Mouse (Mus musculus) gonadal fat pad, adult 2 months (tissue): ENCODE data around the gene Gm5617. TPM values are rescaled to one million over a fixed set of nuclear protein-coding genes. Genes with fewer than 3 reads are reported as not detected.
"Not testable (repeated sequence)": the region's sequence is repeated elsewhere in the genome, so short reads cannot be mapped to it uniquely, and the experiment has no call there.

Source experiments
- DNase-seq: peaks from one replicate; pipeline ENCODE4 v3.0.0-alpha.2; 2012; ENCODE audit warnings: low read depth
- polyA plus RNA-seq: library from polyadenylated mRNA; depleted of rRNA; stranded (reverse); fragments of >200 nt; gene quantifications from 2 replicates; pipeline ENCODE4 v1.2.3, GENCODE M21; 2012; rRNA removed

The Gm5617 gene
- polyA plus RNA-seq, 1 experiment = 170 TPM

DNA sequence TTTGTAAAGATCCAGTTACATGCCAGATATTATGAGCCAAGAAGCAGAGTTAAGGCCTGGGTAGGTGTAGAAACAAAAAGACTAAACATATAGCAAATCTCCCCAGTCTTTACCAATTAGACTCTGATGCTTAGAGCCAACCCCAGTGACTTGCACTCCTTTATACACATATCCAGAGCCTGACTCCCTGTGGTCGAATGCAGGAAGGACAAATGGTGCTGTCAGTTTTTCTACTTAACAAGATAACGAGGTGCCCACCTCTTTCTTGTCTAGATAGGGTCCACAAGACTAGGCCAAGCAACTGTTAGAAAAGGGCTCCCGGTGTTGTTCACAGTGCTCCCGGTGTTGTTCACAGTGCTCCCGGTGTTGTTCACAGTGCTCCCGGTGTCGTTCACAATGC lies 6.0 kb downstream of the Gm5617 start:
- DNase-seq = no peak

DNA sequence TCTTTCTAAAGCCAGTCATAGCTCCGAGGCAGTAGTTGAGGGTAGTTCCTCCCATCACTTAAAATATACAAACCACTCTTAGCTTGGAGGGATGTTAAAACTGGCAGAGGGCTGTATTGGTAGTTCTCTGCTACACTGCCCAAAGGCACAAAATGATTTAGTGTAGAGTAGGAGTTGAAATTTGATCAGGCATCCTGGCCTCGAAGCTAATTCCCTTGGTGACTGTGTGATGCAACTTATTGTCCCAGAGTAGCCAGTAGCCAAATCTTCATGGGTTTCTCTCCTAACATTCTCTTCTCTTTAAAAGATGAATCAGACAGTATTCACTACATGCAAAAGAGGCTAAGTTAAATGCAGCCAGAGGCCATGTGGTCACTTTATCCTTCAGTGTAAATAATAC lies 7.8 kb downstream of the Gm5617 start:
- no peak for DNase-seq

DNA sequence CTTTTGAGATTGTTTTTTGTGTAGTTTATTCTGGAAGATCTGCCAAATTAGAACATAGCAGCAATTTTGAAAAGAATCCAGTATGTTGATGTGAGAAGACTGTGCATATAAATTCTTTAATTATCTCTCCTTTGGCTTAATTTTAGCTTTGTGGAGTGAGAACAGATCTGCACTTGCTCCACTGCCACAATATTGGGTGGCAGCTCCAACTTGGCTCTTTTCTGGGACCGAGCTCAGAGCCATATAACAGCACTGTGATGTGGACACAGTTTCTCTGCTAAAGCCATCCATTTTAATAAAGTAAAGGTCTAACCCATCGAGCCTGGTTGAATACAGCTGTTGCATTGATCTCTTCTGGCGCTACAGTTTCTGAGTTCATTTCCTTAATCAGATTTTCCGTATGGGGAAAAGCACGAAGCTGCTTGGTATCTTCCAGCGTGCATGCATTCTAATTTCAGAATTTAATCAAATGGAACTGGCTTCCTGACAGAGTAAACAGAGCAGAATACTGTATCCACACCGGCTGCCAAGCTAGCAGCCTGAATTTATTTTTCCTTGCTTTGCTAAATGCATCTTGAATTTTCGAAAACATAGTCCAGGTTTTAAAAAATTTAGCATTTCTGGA lies 9.6 kb downstream of the Gm5617 start:
- DNase-seq = no peak

DNA sequence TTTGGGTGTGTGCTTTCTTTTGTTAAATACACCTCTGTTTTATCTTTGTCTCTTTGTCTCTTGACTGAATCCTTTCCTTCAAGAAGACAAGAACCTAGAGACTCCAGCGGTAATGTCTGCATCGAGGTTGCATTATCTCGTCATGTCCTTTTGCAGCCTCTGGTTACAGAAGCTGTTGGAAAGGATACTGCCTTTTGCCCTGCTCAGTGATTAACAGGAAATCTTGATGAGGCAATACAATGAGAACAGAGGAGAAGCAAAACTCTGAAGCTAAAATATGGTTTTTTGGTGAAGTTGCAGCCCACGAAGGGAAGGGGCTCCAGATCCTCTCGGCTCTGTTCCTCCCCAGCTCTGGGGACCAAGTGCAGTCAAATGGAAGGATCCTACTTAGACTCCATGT lies 14.9 kb downstream of the Gm5617 start:
- no peak for DNase-seq

GRCm38 (mm10) chr9:48515332-48515731 lies 20.1 kb downstream of the Gm5617 start:
- no peak for DNase-seq

GRCm38 (mm10) chr9:48516615-48517371 lies 21.6 kb downstream of the Gm5617 start:
- no peak for DNase-seq

DNA sequence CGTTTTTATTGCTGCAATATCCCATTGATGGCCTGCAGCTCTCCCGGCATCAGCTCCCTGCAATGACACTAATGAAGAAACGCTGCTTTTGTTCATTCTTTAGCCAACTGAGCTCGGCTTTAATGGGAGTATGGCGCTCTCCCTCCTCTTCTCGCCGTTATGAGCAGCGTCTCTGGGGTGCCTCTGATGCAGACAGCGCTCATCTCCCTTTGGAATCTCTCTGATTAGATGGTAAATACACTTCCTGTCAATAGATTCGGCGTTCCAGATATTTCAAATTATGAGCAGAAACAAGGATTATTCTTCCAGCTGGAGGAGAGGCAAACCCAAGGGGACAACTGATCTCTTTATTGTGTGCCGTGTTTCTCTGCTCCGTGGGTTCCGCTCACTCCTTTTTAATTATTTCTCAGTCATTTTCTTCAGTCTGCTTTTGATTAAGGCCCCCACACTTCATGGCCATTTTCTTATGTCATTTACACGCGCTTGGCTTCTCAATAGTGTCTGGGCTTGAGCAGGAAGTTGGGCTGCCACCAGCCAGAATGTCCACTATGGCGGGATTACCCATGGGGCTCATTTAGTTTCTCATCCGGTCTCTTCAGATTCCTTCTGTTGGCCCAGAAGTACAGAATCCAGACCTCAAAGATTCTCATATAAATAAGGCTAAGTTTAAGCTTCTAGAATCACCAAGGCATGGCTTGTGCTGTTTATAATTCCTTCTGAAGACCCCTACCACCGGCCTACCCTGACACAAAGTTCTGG lies 22.3 kb downstream of the Gm5617 start:
- no peak for DNase-seq

GRCm38 (mm10) chr9:48520405-48520804 lies 25.2 kb downstream of the Gm5617 start:
- DNase-seq = not testable (repeated sequence)

DNA sequence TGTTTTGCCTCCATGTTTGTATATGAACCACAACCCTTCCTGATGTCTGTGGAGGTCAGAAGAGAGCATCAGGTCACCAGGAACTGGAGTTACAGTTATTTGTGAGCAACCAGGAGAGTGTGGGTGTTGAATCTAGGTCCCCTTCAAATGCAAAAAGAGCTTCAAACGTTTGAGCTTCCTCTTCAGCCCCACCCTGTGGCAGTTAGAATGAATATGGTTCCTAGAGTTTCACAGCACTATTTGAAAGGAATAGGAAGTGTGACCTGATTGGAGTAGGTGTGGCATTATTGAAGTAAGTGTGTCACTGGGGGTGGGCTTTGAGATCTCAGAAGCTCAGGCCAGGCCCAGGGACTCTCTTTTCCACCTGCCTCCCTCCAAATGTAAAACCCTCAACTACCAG lies 30.3 kb downstream of the Gm5617 start:
- no peak for DNase-seq

- DNase-seq = no peak
Observed at GRCm38 (mm10) chr9:48526520-48526919, 31.3 kb downstream of the Gm5617 start.

GRCm38 (mm10) chr9:48531294-48531693 lies 36.1 kb downstream of the Gm5617 start:
- DNase-seq = no peak

- no peak for DNase-seq
Observed at GRCm38 (mm10) chr9:48532203-48532602, 37.0 kb downstream of the Gm5617 start.

DNA sequence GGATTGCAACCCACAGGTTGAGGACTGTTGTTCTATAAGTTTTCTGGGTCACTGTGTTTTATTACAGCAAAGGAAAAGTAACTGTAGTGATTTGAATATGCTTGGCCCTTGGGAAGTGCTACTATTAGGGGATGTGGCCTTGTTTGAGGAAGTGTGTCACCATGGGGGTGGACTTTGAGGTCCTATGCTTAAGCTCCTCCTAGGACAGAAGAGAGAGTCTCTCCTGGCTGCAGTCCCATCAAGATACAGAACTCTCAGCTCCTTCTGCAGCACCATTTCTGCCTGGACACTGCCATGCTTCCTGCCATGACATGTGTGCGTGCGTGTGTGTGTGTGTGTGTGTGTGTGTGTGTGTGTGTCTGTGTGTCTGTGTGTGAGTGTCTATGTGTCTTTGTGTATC lies 37.5 kb downstream of the Gm5617 start:
- no peak for DNase-seq

DNA sequence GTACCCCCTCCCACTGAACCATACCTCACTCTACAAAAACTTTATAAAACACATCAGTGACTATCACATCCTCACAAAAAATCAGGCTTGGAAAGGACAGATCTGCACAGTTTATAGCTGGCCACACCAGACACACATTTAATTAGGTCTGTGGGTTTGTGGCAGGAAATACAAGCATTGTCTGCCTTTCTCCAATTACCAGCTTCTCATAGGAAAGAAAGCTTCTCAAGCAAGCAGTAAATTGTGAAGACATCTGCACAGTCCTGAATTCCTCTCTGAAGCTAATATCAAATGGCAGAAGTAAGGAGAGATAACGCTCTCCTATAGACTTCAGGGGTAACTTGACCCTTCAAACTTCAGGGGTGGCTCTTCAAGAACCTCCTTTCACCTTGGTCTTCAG lies 41.2 kb downstream of the Gm5617 start:
- DNase-seq = no peak

DNA sequence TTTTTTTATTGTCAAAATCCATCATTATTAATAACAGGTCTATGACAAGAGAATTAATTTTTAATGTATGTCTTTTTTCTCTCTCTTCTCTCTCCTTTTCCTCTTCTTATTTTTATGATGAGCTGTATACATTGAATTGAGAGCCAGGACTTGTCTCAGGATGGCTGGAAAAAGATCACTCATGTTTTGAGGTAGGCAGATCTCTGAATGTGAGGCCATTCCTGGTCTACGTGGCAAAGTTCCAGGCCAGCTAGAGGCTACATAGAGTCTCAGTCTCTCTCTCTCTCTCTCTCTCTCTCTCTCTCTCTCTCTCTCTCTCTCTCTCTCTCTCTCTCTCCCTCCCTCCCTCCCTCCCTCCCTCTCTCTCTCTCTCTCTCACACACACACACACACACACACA lies 42.4 kb downstream of the Gm5617 start:
- not testable (repeated sequence) for DNase-seq

DNA sequence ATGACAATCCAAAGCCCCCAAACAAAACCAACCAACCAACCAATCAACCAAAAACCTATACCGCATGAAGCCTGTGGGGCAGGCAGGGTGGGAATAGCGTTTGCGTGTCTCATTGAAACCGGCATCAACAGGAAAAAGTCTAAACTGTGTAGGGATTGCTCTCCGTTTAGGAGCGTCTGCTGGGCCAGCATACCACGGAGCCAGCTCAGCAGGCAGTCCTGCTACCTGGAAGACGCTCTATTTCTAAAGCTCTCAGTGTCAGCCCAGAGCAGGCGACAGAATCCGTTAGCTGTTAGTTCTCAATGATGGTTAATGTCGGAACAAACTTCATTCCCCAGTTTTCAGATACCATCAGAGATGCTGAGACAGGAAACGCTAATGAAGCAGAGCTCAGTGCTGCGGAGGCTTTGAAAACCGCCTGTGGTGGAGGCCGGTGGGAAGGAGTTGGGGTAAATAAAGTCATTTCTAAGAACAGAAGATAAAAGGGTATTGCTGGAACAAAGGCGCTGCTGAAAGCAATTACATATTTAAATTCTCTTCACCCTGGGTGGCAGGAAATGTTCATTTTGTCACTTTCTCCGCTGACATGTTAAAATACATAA lies 42.9 kb downstream of the Gm5617 start:
- DNase-seq = no peak

DNA sequence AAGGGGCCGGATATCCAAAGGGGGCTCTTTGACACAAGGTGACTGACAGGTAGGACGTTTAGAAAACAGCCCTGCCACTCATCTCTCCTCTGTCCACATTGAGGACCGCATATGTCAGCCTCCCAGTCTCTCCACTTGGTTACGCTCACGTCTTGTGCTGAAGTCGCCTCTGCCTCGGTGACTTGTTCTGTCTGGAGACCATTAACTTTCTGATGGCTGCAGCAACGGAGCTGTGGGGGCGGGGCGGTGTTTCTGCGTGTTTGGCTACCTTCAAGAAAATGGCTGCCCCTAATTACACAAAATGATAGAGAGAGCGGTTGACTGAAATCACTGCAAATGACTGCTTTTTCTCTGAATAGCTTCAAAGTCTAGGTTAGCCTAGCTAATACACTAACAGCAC lies 43.4 kb downstream of the Gm5617 start:
- no peak for DNase-seq

Other genes with a start within 250 kb of the Gm5617 start
- gene Nxpe2, start 142.0 kb upstream of the Gm5617 start, polyA plus RNA-seq = 24.8 and 40.1 TPM in 2 replicates
- gene Rexo2, start 14.8 kb upstream of the Gm5617 start, polyA plus RNA-seq = 87.9 and 128 TPM in 2 replicates
- 37.3 and 38.0 TPM in 2 replicates for gene Rbm7, start 143 bp upstream of the Gm5617 start, polyA plus RNA-seq
- 41.0 and 73.5 TPM in 2 replicates for gene Nnmt, start 109.7 kb downstream of the Gm5617 start, polyA plus RNA-seq